Mouse (Mus musculus): ENCODE data around the gene Clpsl2.

- no peak for TF ChIP-seq CTCF (IDR thresholded peaks at IDR 0.05; ENCODE audit: control insufficient read depth, insufficient read depth, insufficient read length)
- no peak for TF ChIP-seq MAX (IDR thresholded peaks at IDR 0.05)
- TF ChIP-seq MYOD1 (IDR thresholded peaks at IDR 0.05; ENCODE audit: control insufficient read depth, insufficient read length, low read depth): no peak
- TF ChIP-seq USF1 (IDR thresholded peaks at IDR 0.05; ENCODE audit: low read depth): no peak
- TF ChIP-seq CEBPB (IDR thresholded peaks at IDR 0.05; ENCODE audit: low read depth): no peak
- TF ChIP-seq MYOG (IDR thresholded peaks at IDR 0.05; ENCODE audit: control insufficient read depth, extremely low read depth, insufficient read length): no peak
Measured at GRCm38 (mm10) chr17:28517956-28518614, 31.1 kb upstream of the Clpsl2 start.

All from C2C12 (cell line).